Mouse (Mus musculus) G1E (cell line): Measurements from ENCODE around the gene Prcd. TPM values are rescaled to one million over a fixed set of nuclear protein-coding genes. Genes with fewer than 3 reads are reported as not detected.

ENCODE experiments used
- ATAC-seq: 2 replicates; pipeline ENCODE4 v1.8.0; 2016; ENCODE audit warnings: mild to moderate bottlenecking; ENCODE audit not compliant: insufficient number of reproducible peaks, poor library complexity, low FRiP score, severe bottlenecking; ENCODE audit errors: extremely low read depth
- DNase-seq: peaks from one replicate; pipeline ENCODE4 v3.0.0; 2012; ENCODE audit warnings: low spot score
- H3K27me3 ChIP-seq: 2 replicates; pipeline ENCODE4 v1.6.1; 2012; ENCODE audit warnings: mild to moderate bottlenecking, low read length, inconsistent platforms; ENCODE audit not compliant: insufficient read depth
- H3K36me3 ChIP-seq: replicated peaks from 2 replicates; pipeline ENCODE3; 2012; ENCODE audit warnings: mild to moderate bottlenecking, inconsistent platforms
- H3K4me1 ChIP-seq: 2 replicates; pipeline ENCODE4 v1.6.1; 2012; ENCODE audit warnings: low read depth, low read length, inconsistent platforms, mixed read lengths; ENCODE audit not compliant: insufficient read depth
- H3K4me3 ChIP-seq: 2 replicates; pipeline ENCODE4 v1.5.1; 2012; ENCODE audit warnings: low read depth, mild to moderate bottlenecking, inconsistent platforms, low read length, moderate library complexity, mixed read lengths
- H3K9me3 ChIP-seq: replicated peaks from 2 replicates; pipeline ENCODE4 v1.6.1; 2012; ENCODE audit warnings: inconsistent platforms
- CTCF ChIP-seq: IDR thresholded peaks from 2 replicates; pipeline ENCODE4 v1.5.1; 2012; ENCODE audit warnings: low read depth, low read length, inconsistent platforms, mixed read lengths
- GATA1 ChIP-seq: IDR thresholded peaks from 2 replicates; pipeline ENCODE4 v1.6.1; 2012; ENCODE audit warnings: borderline replicate concordance, low read length, inconsistent platforms, mixed read lengths
- GATA2 ChIP-seq: IDR thresholded peaks from 2 replicates; pipeline ENCODE4 v1.6.1; 2012; ENCODE audit warnings: low read depth, low read length, inconsistent platforms, borderline replicate concordance
- POLR2AphosphoS5 ChIP-seq: IDR thresholded peaks from 2 replicates; pipeline ENCODE4 v1.6.1; 2012; ENCODE audit warnings: low read depth, low read length, inconsistent platforms; ENCODE audit not compliant: insufficient replicate concordance
- TAL1 ChIP-seq: conservative IDR thresholded peaks from 2 replicates; pipeline ENCODE4 v1.6.1; 2012; ENCODE audit warnings: low read depth, low read length, inconsistent platforms, mixed read lengths
- polyA plus RNA-seq: library from polyadenylated mRNA; stranded (reverse); fragments of >175 nt; gene quantifications from 2 replicates; pipeline ENCODE4 v1.2.3, GENCODE M21; 2012
- total RNA-seq, 2 experiments: library from RNA; stranded (forward) in 1 of 2; stranded (reverse) in 1 of 2; fragments of 200-1000 nt in 1 of 2; fragments of >200 nt in 1 of 2; fragmentation: Nextera tagmentation in 1 of 2; gene quantifications; 2 replicates each; pipeline ENCODE4 v1.2.3; 2014 to 2017

Prcd gene
- total and polyA plus RNA-seq, 3 experiments: 1.5 to 3.2 (median 2.6) TPM

DNA sequence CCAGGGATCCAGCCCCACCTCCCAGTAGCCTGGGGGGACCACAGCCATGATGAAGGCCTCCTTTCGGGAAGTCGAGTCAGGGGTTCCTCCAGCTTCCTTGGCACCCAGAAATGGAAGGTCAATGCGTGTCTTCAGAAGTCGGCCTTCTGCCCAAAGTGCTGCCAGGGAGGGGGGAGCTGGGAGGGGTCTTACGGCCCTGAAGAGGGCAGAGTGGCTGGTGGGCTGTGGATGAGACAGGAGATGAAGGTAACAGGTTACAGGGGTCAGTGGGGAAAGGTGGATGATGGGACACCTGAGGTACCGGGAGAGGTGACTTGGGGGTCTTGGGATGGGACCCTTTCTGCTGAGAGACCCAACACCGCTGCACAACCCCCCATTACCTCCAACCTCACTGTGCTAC, 6.6 kb upstream of the Prcd start:
- DNase-seq: no peak
- H3K9me3 ChIP-seq: no peaks in the 10 kb centered on the region
- peaks cover 44% of the 10 kb centered on the region for H3K27me3 ChIP-seq
- H3K36me3 ChIP-seq: no peaks in the 10 kb centered on the region
- peak overlapping the region; percentile 65; the same call in 1 of the 2 replicates for H3K4me3 ChIP-seq
- TF ChIP-seq TAL1: no peak
- TF ChIP-seq CTCF: no peak
- TF ChIP-seq GATA2: no peak
- TF ChIP-seq GATA1: no peak
- TF ChIP-seq POLR2AphosphoS5: no peak
- ATAC-seq: no peak
- H3K4me1 ChIP-seq: peaks cover 60% of the 10 kb centered on the region

DNA sequence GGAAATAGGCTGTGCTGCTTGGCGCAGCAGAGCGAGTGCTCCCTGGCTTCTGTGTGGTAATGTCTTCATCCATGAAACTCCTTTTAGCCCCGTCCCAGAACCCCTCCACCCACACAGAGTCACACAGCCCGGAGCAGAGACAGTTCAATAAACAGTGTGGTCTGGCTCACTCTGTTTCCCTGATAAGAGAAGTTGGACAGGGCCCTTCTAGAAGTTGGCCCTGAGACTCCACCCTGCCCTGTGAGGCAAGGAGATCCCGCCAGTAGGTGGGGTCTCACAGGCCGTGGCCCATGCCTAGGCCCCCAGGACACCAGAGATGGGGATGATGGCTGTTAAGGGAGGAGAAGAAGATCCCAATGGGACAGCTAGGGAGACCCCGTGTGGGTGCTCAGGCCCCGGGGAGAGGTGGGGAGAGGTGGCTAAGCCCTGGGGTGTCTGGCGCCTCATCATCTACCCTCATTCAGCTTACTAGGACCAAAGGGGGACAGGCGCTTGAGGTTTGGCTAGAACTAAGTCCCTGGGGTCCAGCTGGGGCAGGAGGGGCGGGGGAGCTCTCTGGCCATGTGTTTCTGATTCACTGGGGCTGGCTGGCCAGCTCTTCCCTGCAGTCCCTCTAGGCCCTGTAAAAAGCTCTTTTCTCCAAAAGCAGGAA, 5.9 kb upstream of the Prcd start:
- DNase-seq (peak; percentile 85), ATAC-seq (peak; percentile 75)
- Histone ChIP-seq H3K36me3 (no peaks in the 10 kb centered on the region), H3K27me3 (peaks cover 45% of the 10 kb centered on the region), H3K4me1 (peaks cover 59% of the 10 kb centered on the region), H3K4me3 (peak overlapping the region; percentile 65; the same call in 1 of the 2 replicates), H3K9me3 (no peaks in the 10 kb centered on the region)
- TF ChIP-seq GATA1 (no peak), TAL1 (no peak)

DNA sequence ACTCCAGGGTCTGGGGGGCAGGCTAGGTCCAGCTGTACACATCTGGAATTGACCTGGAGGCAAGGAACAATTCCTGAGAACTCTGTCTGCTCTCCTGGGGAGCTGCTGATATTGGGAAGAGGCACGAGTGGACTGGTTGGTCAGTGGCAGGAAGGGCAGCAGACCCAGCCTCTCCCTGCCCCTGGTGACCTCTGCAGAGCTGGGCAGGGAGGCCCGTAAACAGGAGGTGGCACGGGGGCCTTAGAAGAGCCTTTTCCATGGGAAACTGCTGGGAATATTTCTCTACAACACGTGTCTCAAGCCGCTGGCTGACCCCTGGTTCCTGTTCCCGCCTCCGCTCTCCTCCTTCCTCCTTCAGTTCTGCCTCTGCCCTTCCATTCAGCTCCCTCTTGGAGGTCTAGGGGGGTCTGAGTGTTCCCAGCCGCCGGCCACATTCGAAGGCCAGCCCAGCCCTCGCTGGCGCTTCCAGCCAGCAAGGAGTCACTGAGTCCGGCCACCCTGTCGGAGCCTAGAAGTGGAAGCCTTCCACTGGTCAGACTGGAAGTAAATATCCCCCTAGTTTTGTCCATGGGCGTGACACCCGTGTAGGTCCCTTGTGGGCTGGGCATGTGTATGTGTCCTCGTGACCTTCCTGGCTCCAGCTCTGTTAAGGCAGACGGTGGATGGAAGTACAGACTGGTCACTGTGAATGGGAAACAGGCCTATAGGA, 5.0 kb upstream of the Prcd start:
- Histone ChIP-seq H3K4me3 (peak overlapping the region; percentile 62; the same call in 1 of the 2 replicates), H3K36me3 (no peaks in the 10 kb centered on the region), H3K9me3 (no peaks in the 10 kb centered on the region), H3K27me3 (peaks cover 45% of the 10 kb centered on the region), H3K4me1 (peaks cover 61% of the 10 kb centered on the region)
- TF ChIP-seq GATA2: no peak
- no peak for TF ChIP-seq CTCF
- TF ChIP-seq TAL1: no peak
- TF ChIP-seq GATA1: no peak
- no peak for TF ChIP-seq POLR2AphosphoS5
- ATAC-seq (no peak), DNase-seq (no peak)

DNA sequence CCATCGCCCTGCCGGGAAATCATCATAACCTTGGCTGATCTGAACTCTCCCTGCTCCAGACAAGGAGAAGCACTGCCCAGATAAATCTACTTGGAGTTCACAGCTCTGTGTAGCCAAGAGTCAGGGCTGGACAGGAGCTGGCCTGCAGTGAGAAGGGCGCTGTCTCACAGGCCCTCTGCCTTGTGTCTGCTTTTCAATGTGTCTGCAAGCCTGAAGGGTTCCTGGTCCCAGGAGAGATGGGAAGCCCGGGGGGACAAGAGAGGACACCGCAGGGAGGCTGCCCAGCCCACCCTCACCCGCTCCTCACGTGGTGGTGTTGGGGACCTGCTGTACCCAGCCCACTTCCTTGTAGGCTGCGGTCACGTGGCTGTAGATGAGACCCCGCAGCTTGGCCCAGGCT, 4.4 kb upstream of the Prcd start:
- peak overlapping the region; percentile 62; the same call in 1 of the 2 replicates for H3K4me3 ChIP-seq
- no peak for DNase-seq
- no peaks in the 10 kb centered on the region for H3K36me3 ChIP-seq
- peaks cover 60% of the 10 kb centered on the region for H3K4me1 ChIP-seq
- peaks cover 51% of the 10 kb centered on the region for H3K27me3 ChIP-seq
- peaks cover 4% of the 10 kb centered on the region; the same call in 1 of the 2 replicates for H3K9me3 ChIP-seq
- no peak for ATAC-seq
- no peak for TF ChIP-seq GATA1
- no peak for TF ChIP-seq GATA2
- no peak for TF ChIP-seq POLR2AphosphoS5

GRCm38 (mm10) chr11:116649711-116650337, 3.5 kb upstream of the Prcd start:
- H3K4me1 ChIP-seq: peaks cover 61% of the 10 kb centered on the region
- H3K4me3 ChIP-seq: no peak overlapping the region
- no peaks in the 10 kb centered on the region for H3K36me3 ChIP-seq
- H3K9me3 ChIP-seq: peaks cover 4% of the 10 kb centered on the region; the same call in 1 of the 2 replicates
- ATAC-seq: no peak
- DNase-seq: no peak
- H3K27me3 ChIP-seq: peaks cover 52% of the 10 kb centered on the region
- TF ChIP-seq CTCF (no peak), POLR2AphosphoS5 (no peak), GATA1 (no peak)

- Histone ChIP-seq H3K4me1 (peaks cover 54% of the 10 kb centered on the region), H3K27me3 (peaks cover 54% of the 10 kb centered on the region), H3K9me3 (peaks cover 4% of the 10 kb centered on the region; the same call in 1 of the 2 replicates), H3K4me3 (no peak overlapping the region), H3K36me3 (no peaks in the 10 kb centered on the region)
- no peak for ATAC-seq
- DNase-seq: no peak
- TF ChIP-seq CTCF (no peak), TAL1 (no peak), POLR2AphosphoS5 (no peak), GATA1 (no peak), GATA2 (no peak)
Measured at GRCm38 (mm10) chr11:116650811-116651210, 2.5 kb upstream of the Prcd start.
